Mouse (Mus musculus): ENCODE measurements around the gene Gpr135. TPM values are rescaled to one million over a fixed set of nuclear protein-coding genes. Genes with fewer than 3 reads are reported as not detected.

The Gpr135 gene
- polyA plus RNA-seq (2016; fragmentation: Nextera tagmentation; extraction: Ambion mirVana), result 1.0 and 1.4 TPM in 2 replicates

- H3K36me3 ChIP-seq, result no peaks in the 10 kb centered on the region
- peaks cover 35% of the 10 kb centered on the region for H3K27me3 ChIP-seq
- under 1% methylated on average over 94 of the region's 94 CpGs for WGBS
- H3K4me3 ChIP-seq, result peak within 1 kb of the TSS; percentile 72
- H3K27ac ChIP-seq, result 0 out of 2 replicates have a peak within 1 kb of the TSS, but pooled peaks have one; percentile 2
- no peaks in the 10 kb centered on the region for H3K9me3 ChIP-seq
- peak within 1 kb of the TSS; percentile 97 for H3K4me2 ChIP-seq (replicated peaks)
- ATAC-seq (ENCODE audit: insufficient number of reproducible peaks, insufficient read depth, low FRiP score, low TSS enrichment), result peak; percentile 73
- H3K4me1 ChIP-seq, result peaks cover 9% of the 10 kb centered on the region; the same call in 1 of the 2 replicates
- H3K9ac ChIP-seq, result peak within 1 kb of the TSS; percentile 63
Observed at GRCm38 (mm10) chr12:72070327-72071269, at the start of gene Gpr135. Gene Gpr135, minus strand, starts transcription at chr12:72071125.

- no peak overlapping the region for H3K4me3 ChIP-seq
- H3K4me2 ChIP-seq (replicated peaks), result no peak overlapping the region
- no peaks in the 10 kb centered on the region for H3K4me1 ChIP-seq
- WGBS, result 77% methylated on average over 21 of the region's 23 CpGs
- no peak for ATAC-seq (ENCODE audit: insufficient number of reproducible peaks, insufficient read depth, low FRiP score, low TSS enrichment)
- H3K27me3 ChIP-seq, result no peaks in the 10 kb centered on the region
- H3K36me3 ChIP-seq, result no peaks in the 10 kb centered on the region
- H3K9me3 ChIP-seq, result no peaks in the 10 kb centered on the region
- no peak overlapping the region for H3K27ac ChIP-seq
- H3K9ac ChIP-seq, result no peak overlapping the region
Observed at GRCm38 (mm10) chr12:72115686-72116345, 44.9 kb upstream of the Gpr135 start.

GRCm38 (mm10) chr12:72115126-72115525 lies 44.2 kb upstream of the Gpr135 start:
- 75% methylated on average over 6 of the region's 6 CpGs for WGBS
- no peaks in the 10 kb centered on the region for H3K9me3 ChIP-seq
- H3K9ac ChIP-seq, result no peak overlapping the region
- H3K4me3 ChIP-seq, result no peak overlapping the region
- no peaks in the 10 kb centered on the region for H3K36me3 ChIP-seq
- H3K27me3 ChIP-seq, result no peaks in the 10 kb centered on the region
- no peak for ATAC-seq (ENCODE audit: insufficient number of reproducible peaks, insufficient read depth, low FRiP score, low TSS enrichment)
- no peak overlapping the region for H3K27ac ChIP-seq
- H3K4me1 ChIP-seq, result no peaks in the 10 kb centered on the region
- H3K4me2 ChIP-seq (replicated peaks), result no peak overlapping the region

- WGBS, result 31% methylated on average over 14 of the region's 14 CpGs
- Histone ChIP-seq H3K9ac (no peak overlapping the region), H3K36me3 (peaks cover 9% of the 10 kb centered on the region), H3K9me3 (no peaks in the 10 kb centered on the region), H3K4me3 (no peak overlapping the region), H3K27me3 (no peaks in the 10 kb centered on the region), H3K4me1 (no peaks in the 10 kb centered on the region), H3K4me2 (replicated peaks) (no peak overlapping the region), H3K27ac (no peak overlapping the region)
- no peak; the same call in 1 of the 2 replicates for ATAC-seq (ENCODE audit: insufficient number of reproducible peaks, insufficient read depth, low FRiP score, low TSS enrichment)
Observed at GRCm38 (mm10) chr12:72104525-72105281, 33.8 kb upstream of the Gpr135 start.

GRCm38 (mm10) chr12:72104027-72104426 lies 33.1 kb upstream of the Gpr135 start:
- 83% methylated on average over 5 of the region's 5 CpGs for WGBS
- H3K4me3 ChIP-seq, result no peak overlapping the region
- no peaks in the 10 kb centered on the region for H3K9me3 ChIP-seq
- no peak for ATAC-seq (ENCODE audit: insufficient number of reproducible peaks, insufficient read depth, low FRiP score, low TSS enrichment)
- peaks cover 9% of the 10 kb centered on the region for H3K36me3 ChIP-seq
- no peaks in the 10 kb centered on the region for H3K27me3 ChIP-seq
- no peak overlapping the region for H3K27ac ChIP-seq
- H3K4me2 ChIP-seq (replicated peaks), result no peak overlapping the region
- H3K4me1 ChIP-seq, result no peaks in the 10 kb centered on the region
- no peak overlapping the region for H3K9ac ChIP-seq

GRCm38 (mm10) chr12:72102776-72103175 lies 31.9 kb upstream of the Gpr135 start:
- no peaks in the 10 kb centered on the region for H3K4me1 ChIP-seq
- H3K4me3 ChIP-seq, result no peak overlapping the region
- no peak overlapping the region for H3K4me2 ChIP-seq (replicated peaks)
- H3K9me3 ChIP-seq, result no peaks in the 10 kb centered on the region
- no peaks in the 10 kb centered on the region for H3K27me3 ChIP-seq
- peaks cover 15% of the 10 kb centered on the region for H3K36me3 ChIP-seq
- WGBS, result 82% methylated on average over 6 of the region's 6 CpGs
- no peak overlapping the region for H3K27ac ChIP-seq
- no peak overlapping the region for H3K9ac ChIP-seq
- no peak for ATAC-seq (ENCODE audit: insufficient number of reproducible peaks, insufficient read depth, low FRiP score, low TSS enrichment)

GRCm38 (mm10) chr12:72096966-72097365 lies 26.0 kb upstream of the Gpr135 start:
- Histone ChIP-seq H3K4me2 (replicated peaks) (no peak overlapping the region), H3K36me3 (peaks cover 62% of the 10 kb centered on the region), H3K9ac (no peak overlapping the region), H3K4me1 (no peaks in the 10 kb centered on the region), H3K27me3 (no peaks in the 10 kb centered on the region), H3K27ac (no peak overlapping the region), H3K4me3 (no peak overlapping the region), H3K9me3 (no peaks in the 10 kb centered on the region)
- ATAC-seq (ENCODE audit: insufficient number of reproducible peaks, insufficient read depth, low FRiP score, low TSS enrichment), result no peak
- 94% methylated on average over 8 of the region's 8 CpGs for WGBS

- no peak overlapping the region for H3K4me3 ChIP-seq
- no peak for ATAC-seq (ENCODE audit: insufficient number of reproducible peaks, insufficient read depth, low FRiP score, low TSS enrichment)
- 98% methylated on average over 4 of the region's 4 CpGs for WGBS
- H3K27ac ChIP-seq, result no peak overlapping the region
- H3K9me3 ChIP-seq, result no peaks in the 10 kb centered on the region
- no peak overlapping the region for H3K4me2 ChIP-seq (replicated peaks)
- no peaks in the 10 kb centered on the region for H3K27me3 ChIP-seq
- H3K36me3 ChIP-seq, result peaks cover 37% of the 10 kb centered on the region
- 0 out of 2 replicates have a peak, but pooled peaks cover 15% of the 10 kb centered on the region for H3K4me1 ChIP-seq
- no peak overlapping the region for H3K9ac ChIP-seq
Observed at GRCm38 (mm10) chr12:72089802-72090201, 18.9 kb upstream of the Gpr135 start.

GRCm38 (mm10) chr12:72086166-72086825 lies 15.4 kb upstream of the Gpr135 start:
- ATAC-seq (ENCODE audit: insufficient number of reproducible peaks, insufficient read depth, low FRiP score, low TSS enrichment), result peak; percentile 49
- 2% methylated on average over 18 of the region's 18 CpGs for WGBS
- peaks cover 6% of the 10 kb centered on the region; the same call in 1 of the 2 replicates for H3K36me3 ChIP-seq

GRCm38 (mm10) chr12:72085329-72086165 lies 14.6 kb upstream of the Gpr135 start, which contains the start of the genes L3hypdh and Jkamp:
Gene L3hypdh, minus strand, starts transcription at chr12:72085439.
Gene Jkamp, plus strand, starts transcription at chr12:72085589.
- H3K9ac ChIP-seq, result peak within 1 kb of the TSS; percentile 75
- peaks cover 6% of the 10 kb centered on the region; the same call in 1 of the 2 replicates for H3K36me3 ChIP-seq
- peak; percentile 97 for ATAC-seq (ENCODE audit: insufficient number of reproducible peaks, insufficient read depth, low FRiP score, low TSS enrichment)
- H3K4me1 ChIP-seq, result peaks cover 31% of the 10 kb centered on the region
- 1% methylated on average over 60 of the region's 60 CpGs for WGBS
- H3K27me3 ChIP-seq, result no peaks in the 10 kb centered on the region
- no peaks in the 10 kb centered on the region for H3K9me3 ChIP-seq
- H3K4me2 ChIP-seq (replicated peaks), result peak within 1 kb of the TSS; percentile 86
- peak within 1 kb of the TSS; percentile 94 for H3K27ac ChIP-seq
- H3K4me3 ChIP-seq, result peak within 1 kb of the TSS; percentile 61

More at GRCm38 (mm10) chr12:72086166-72086825, 15.4 kb upstream of the Gpr135 start:
- peak overlapping the region; percentile 94 for H3K27ac ChIP-seq
- H3K4me2 ChIP-seq (replicated peaks), result peak overlapping the region; percentile 75
- H3K4me1 ChIP-seq, result peaks cover 31% of the 10 kb centered on the region
- H3K9ac ChIP-seq, result peak overlapping the region; percentile 75
- peak overlapping the region; percentile 61 for H3K4me3 ChIP-seq
- no peaks in the 10 kb centered on the region for H3K27me3 ChIP-seq
- H3K9me3 ChIP-seq, result no peaks in the 10 kb centered on the region
